Mouse (Mus musculus) embryonic facial prominence, embryonic 14.5 days (tissue): ENCODE data around the gene Qrich2. TPM values are rescaled to one million over a fixed set of nuclear protein-coding genes. Genes with fewer than 3 reads are reported as not detected.

ENCODE experiments used
- ATAC-seq: fragments of 200-750 bp; cut with Nextera tagmentation; 2 replicates; pipeline ENCODE4 v1.8.0; 2017; ENCODE audit warnings: low read depth, moderate number of reproducible peaks, moderate TSS enrichment
- DNase-seq: peaks from one replicate; pipeline ENCODE4 v3.0.0-alpha.2; 2015; ENCODE audit warnings: low spot score
- H3K27ac ChIP-seq: fragments of 300-500 bp; sonication (generic); replicated peaks from 2 replicates; pipeline ENCODE4 v1.5.1; 2014; ENCODE audit warnings: low read depth, mild to moderate bottlenecking, low read length, moderate library complexity
- H3K27me3 ChIP-seq: fragments of 300-500 bp; sonication (generic); replicated peaks from 2 replicates; pipeline ENCODE4 v1.6.1; 2014; ENCODE audit warnings: low read length; ENCODE audit not compliant: control insufficient read depth, insufficient read depth
- H3K36me3 ChIP-seq: fragments of 300-500 bp; sonication (generic); 2 replicates; pipeline ENCODE4 v1.6.1; 2014; ENCODE audit warnings: low read length, mixed read lengths; ENCODE audit not compliant: control insufficient read depth, insufficient read depth
- H3K4me1 ChIP-seq: fragments of 300-500 bp; sonication (generic); 2 replicates; pipeline ENCODE4 v1.6.1; 2014; ENCODE audit warnings: antibody characterized with exemption, low read length; ENCODE audit not compliant: control insufficient read depth, insufficient read depth
- H3K4me2 ChIP-seq: fragments of 300-500 bp; sonication (generic); 2 replicates; pipeline ENCODE4 v1.6.1; 2014; ENCODE audit warnings: low read depth, mild to moderate bottlenecking, low read length, moderate library complexity, mixed read lengths
- H3K4me3 ChIP-seq: fragments of 300-500 bp; sonication (generic); 2 replicates; pipeline ENCODE4 v1.5.1; 2014; ENCODE audit warnings: low read depth, mild to moderate bottlenecking, low read length
- H3K9ac ChIP-seq: fragments of 300-500 bp; sonication (generic); 2 replicates; pipeline ENCODE4 v1.6.1; 2014; ENCODE audit warnings: low read depth, mild to moderate bottlenecking, low read length, moderate library complexity, mixed read lengths
- H3K9me3 ChIP-seq: fragments of 300-500 bp; sonication (generic); 2 replicates; pipeline ENCODE4 v1.6.1; 2016; ENCODE audit warnings: low read length; ENCODE audit not compliant: control insufficient read depth
- WGBS: fragments of 180-500 bp; shearing (Covaris S2); extraction: QIAGEN DNeasy Blood & Tissue Kit; methylation state at CpG from one replicate; pipeline ENCODE4 v1.1.7; 2014; 5-methylcytosine and 5-hydroxymethylcytosine counted together
- polyA plus RNA-seq: library from polyadenylated mRNA; unstranded; fragments of >200 nt; fragmentation: Nextera tagmentation; extraction: Ambion mirVana; gene quantifications from 2 replicates; pipeline ENCODE4 v1.2.1, GENCODE M21; 2014

Gene Qrich2
- polyA plus RNA-seq, 1 experiment from 2014 or later = 0.14 TPM

DNA sequence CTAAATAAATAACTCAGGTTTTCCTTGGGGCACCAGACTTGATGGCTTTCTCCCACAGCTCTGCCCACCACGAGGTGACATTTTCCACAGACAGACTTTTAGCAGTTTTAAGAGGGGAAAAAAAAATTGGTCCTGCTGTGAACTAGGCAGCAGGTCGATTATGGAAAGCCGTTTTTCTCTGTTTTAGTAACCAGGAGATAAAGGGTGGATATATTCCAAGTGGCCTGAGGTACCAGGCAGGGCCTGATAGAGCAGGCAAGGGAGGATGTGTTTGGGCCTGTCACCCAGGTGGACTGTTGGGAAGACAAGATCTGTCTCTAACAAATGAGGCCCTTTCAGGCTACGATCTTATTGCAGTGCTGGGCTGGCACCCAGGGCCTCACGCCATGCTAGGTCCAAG lies 39.5 kb upstream of the Qrich2 start:
- H3K4me1 ChIP-seq = 0 out of 2 replicates have a peak, but pooled peaks cover 5% of the 10 kb centered on the region
- H3K4me2 ChIP-seq = no peak overlapping the region
- ATAC-seq (no peak), DNase-seq (no peak)
- no peak overlapping the region for H3K9ac ChIP-seq
- H3K27ac ChIP-seq = no peak overlapping the region
- no peaks in the 10 kb centered on the region for H3K9me3 ChIP-seq
- no peaks in the 10 kb centered on the region for H3K36me3 ChIP-seq
- no peaks in the 10 kb centered on the region for H3K27me3 ChIP-seq
- H3K4me3 ChIP-seq = no peak overlapping the region
- 73% methylated on average over 5 of the region's 5 CpGs for WGBS

DNA sequence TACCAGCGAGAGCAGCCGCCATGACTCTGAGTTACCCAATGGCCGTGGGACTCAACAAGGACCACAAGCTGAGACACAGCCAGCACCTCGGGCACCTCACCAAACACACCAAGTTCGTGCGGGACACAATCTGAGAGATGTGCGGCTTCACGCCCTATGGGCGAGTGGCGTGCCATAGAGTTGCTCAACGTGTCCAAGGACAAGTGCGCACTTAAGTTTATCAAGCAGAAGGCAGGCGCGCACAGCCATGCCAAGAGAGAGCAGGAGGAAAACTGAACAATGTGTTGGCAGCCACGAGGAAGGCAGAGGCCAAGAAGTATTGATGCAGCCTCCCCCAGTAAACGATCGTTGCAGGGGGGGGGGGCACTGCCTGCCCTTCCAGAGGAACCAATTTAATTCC lies 38.5 kb upstream of the Qrich2 start:
- 90% methylated on average over 14 of the region's 17 CpGs for WGBS
- Histone ChIP-seq H3K9me3 (no peaks in the 10 kb centered on the region), H3K36me3 (no peaks in the 10 kb centered on the region), H3K4me1 (0 out of 2 replicates have a peak, but pooled peaks cover 5% of the 10 kb centered on the region), H3K27me3 (no peaks in the 10 kb centered on the region), H3K4me3 (no peak overlapping the region), H3K4me2 (no peak overlapping the region), H3K9ac (no peak overlapping the region), H3K27ac (no peak overlapping the region)
- DNase-seq = no peak
- ATAC-seq = no peak

DNA sequence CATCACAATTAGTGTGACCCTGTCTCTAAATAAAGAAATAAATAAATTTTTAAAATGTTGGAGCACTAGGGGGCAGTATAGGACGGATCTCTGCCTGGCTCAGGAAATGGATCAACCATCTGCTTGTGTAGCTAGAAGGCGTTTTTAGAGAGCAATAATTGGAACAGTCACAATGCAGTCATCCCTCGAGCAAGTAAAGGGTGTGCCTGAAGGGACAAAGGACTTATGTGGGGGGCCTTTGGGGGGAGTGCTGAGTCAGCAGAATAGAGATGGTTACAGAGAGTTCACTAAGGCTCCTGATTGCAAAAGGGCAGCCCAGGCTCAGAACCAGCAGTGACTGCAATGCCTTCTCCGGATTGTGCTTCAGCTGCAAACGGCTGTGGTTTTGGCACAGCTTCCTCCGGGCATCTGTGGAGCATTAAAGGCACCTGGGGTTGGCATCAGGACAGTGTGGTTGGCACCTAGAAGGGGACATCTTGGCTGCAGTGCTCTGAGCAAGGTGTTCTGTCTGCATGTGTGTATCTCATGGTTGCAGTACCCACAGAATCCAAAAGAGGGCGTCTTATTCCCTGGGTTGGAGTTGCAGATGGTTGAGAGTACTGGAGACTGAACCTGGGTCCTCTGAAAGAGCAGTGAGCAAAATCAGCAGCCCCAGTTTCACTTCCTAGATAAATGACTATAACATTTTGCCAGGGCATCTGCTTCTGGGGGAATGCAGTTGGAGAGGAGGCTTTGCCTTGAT lies 35.1 kb upstream of the Qrich2 start:
- Histone ChIP-seq H3K4me3 (no peak overlapping the region), H3K9ac (no peak overlapping the region), H3K36me3 (no peaks in the 10 kb centered on the region), H3K4me2 (no peak overlapping the region), H3K27ac (no peak overlapping the region), H3K9me3 (peaks cover 3% of the 10 kb centered on the region; the same call in 1 of the 2 replicates), H3K27me3 (no peaks in the 10 kb centered on the region), H3K4me1 (no peaks in the 10 kb centered on the region)
- ATAC-seq (peak; percentile 69; the same call in 1 of the 2 replicates), DNase-seq (peak; percentile 76)
- 21% methylated on average over 7 of the region's 7 CpGs for WGBS

DNA sequence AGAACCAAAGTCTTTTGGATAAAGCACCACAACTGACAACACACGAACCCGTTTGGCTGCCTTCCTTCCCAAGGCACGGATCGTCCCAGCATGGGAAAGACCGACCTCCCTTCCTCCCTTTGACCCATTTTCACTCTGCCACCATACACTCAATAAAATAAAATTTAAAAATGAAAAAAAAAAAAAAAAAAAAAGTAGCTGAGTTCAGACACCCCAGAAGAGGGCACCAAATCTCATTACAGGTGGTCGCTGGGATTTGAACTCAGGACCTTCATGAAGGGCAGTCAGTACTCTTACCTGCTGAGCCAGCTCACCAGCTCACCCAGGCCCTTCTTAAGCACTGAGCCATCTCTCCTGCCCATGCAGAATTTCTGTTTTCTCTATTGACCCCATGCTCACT lies 33.0 kb upstream of the Qrich2 start:
- H3K4me2 ChIP-seq = peak overlapping the region; percentile 56; the same call in 1 of the 2 replicates
- 42% methylated on average over 6 of the region's 6 CpGs for WGBS

DNA sequence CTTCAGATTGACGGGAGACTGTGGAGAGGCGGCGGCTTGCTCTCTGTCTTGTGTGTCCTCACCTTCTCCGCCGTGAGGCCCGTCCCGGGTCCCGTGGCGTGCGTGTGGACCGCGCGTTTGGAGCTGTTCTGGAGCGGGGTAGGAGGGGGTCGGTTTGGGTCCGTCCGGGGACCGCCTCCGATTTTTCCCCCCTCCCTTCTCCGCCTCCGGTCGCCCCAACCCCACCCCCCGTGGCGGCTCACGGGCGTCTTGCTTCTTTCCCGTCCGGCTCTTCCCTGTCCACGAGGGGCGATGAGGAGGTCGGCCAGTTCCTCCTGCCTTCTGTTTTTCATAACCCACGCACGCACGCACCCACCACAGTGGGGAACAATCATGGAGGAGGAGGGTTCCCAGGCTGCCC lies 32.6 kb upstream of the Qrich2 start:
- Histone ChIP-seq H3K4me2 (peak overlapping the region; percentile 56), H3K9ac (peak overlapping the region; percentile 49; the same call in 1 of the 2 replicates), H3K27me3 (no peaks in the 10 kb centered on the region), H3K27ac (no peak overlapping the region), H3K4me3 (peak overlapping the region; percentile 32), H3K4me1 (peaks cover 7% of the 10 kb centered on the region; the same call in 1 of the 2 replicates), H3K36me3 (no peaks in the 10 kb centered on the region), H3K9me3 (peaks cover 3% of the 10 kb centered on the region; the same call in 1 of the 2 replicates)
- ATAC-seq (no peak), DNase-seq (no peak)
- 19% methylated on average over 34 of the region's 34 CpGs for WGBS

More for the DNA sequence above, 33.0 kb upstream of the Qrich2 start:
- peak overlapping the region; percentile 49; the same call in 1 of the 2 replicates for H3K9ac ChIP-seq
- H3K4me3 ChIP-seq = peak overlapping the region; percentile 32
- no peaks in the 10 kb centered on the region for H3K36me3 ChIP-seq
- ATAC-seq (no peak), DNase-seq (no peak)
- H3K27ac ChIP-seq = no peak overlapping the region
- peaks cover 7% of the 10 kb centered on the region; the same call in 1 of the 2 replicates for H3K4me1 ChIP-seq
- no peaks in the 10 kb centered on the region for H3K27me3 ChIP-seq
- peaks cover 3% of the 10 kb centered on the region; the same call in 1 of the 2 replicates for H3K9me3 ChIP-seq

DNA sequence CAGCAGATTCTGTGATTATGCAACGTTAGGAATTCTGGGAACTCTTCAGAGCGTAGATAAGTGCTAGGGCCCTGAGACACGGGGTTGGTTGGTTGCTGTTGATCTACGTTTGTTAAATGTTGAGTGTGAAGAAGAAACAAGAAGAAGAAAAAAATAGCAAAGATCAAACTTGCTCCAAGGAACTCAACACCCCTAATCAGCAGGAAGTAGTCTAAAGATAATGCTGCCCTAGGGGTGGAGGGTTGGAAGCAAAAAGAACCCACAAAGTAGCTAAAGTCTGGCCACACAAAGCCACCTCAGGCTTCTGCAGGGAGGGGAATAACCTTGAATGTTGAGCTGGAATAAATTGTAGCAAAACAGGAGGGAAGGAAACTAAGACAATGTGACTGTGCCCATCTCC lies 31.3 kb upstream of the Qrich2 start:
- Histone ChIP-seq H3K27me3 (no peaks in the 10 kb centered on the region), H3K9ac (no peak overlapping the region), H3K27ac (no peak overlapping the region), H3K4me1 (peaks cover 7% of the 10 kb centered on the region; the same call in 1 of the 2 replicates), H3K4me3 (no peak overlapping the region), H3K4me2 (no peak overlapping the region), H3K9me3 (peaks cover 3% of the 10 kb centered on the region; the same call in 1 of the 2 replicates), H3K36me3 (no peaks in the 10 kb centered on the region)
- ATAC-seq (no peak), DNase-seq (no peak)
- 88% methylated on average over 4 of the region's 4 CpGs for WGBS

DNA sequence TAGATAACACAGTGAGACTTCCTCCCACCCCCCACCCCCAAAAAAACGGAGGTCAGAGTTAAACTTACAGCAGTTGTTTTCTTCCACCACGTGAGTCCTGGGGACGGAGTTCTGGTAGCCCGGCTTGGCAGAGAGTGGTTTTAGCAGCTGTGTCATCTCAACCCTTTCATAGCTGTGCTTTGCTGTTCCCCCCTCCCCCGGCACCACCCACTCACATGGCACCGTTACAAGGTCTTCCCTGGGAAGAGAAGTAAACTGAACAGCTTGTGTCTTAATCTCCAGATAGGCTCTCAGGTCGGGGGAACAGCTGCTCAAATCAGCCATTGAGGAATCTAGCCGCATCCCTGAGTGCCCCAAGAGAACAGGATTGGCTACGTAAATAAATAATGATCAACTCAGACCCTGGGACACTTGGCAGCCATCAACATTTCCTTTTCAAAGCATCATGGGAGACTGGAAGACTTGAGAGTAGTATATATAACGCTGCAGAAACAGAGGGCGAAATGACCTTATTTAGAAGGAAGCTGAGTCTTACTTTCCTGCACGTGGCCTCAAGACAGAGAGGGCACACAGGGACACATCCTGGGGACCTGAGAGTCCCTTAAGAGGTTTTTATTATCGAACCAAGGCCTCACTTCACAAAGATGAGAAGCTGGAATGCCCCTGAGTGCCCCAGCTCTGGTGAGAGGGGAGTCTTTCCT lies 28.6 kb upstream of the Qrich2 start:
- WGBS = 44% methylated on average over 13 of the region's 13 CpGs
- Histone ChIP-seq H3K4me1 (peaks cover 10% of the 10 kb centered on the region; the same call in 1 of the 2 replicates), H3K27me3 (no peaks in the 10 kb centered on the region), H3K9me3 (peaks cover 3% of the 10 kb centered on the region; the same call in 1 of the 2 replicates), H3K27ac (peak overlapping the region; percentile 68), H3K9ac (peak overlapping the region; percentile 14; the same call in 1 of the 2 replicates), H3K4me3 (no peak overlapping the region), H3K36me3 (no peaks in the 10 kb centered on the region), H3K4me2 (no peak overlapping the region)
- DNase-seq (peak; percentile 79), ATAC-seq (peak; percentile 10; the same call in 1 of the 2 replicates)

DNA sequence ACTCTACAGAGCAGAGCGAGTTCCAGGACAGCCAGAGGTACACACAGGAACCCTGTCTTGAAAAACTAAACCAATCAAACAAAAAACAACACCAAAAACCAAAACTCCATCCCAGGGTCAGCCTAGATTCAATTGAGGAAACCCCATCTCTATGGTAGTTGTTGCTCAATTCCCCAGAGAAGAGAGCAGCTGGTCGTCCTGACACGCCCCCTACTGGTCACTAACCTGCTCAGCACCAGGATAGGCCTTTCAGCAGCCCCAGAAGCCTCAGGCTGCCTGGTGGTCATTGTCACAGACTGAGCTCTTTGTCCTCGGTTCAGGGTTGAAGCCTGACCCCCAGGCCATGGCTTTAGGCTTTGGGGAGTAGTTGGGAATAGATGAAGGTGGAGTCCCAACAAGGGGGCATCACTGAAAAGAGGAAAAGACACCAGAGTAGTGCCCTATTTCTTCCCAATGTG lies 27.8 kb upstream of the Qrich2 start, which contains the start of gene Prpsap1:
Prpsap1 (minus strand) TSS at position 408 of the 458 bp plus-strand sequence.
- Histone ChIP-seq H3K4me2 (no peak within 1 kb of the TSS), H3K4me3 (no peak within 1 kb of the TSS), H3K4me1 (peaks cover 15% of the 10 kb centered on the region), H3K9me3 (peaks cover 3% of the 10 kb centered on the region; the same call in 1 of the 2 replicates), H3K36me3 (no peaks in the 10 kb centered on the region), H3K9ac (peak within 1 kb of the TSS; percentile 14; the same call in 1 of the 2 replicates), H3K27me3 (no peaks in the 10 kb centered on the region), H3K27ac (peak within 1 kb of the TSS; percentile 68)
- DNase-seq = peak; percentile 63
- ATAC-seq = no peak
- WGBS = 27% methylated on average over 4 of the region's 4 CpGs
